Mouse (Mus musculus): ENCODE data around the gene Maml2.

GRCm38 (mm10) chr9:13320800-13321364 is 23.1 kb downstream of the Maml2 start:
- TF ChIP-seq CTCF (IDR thresholded peaks at IDR 0.05; ENCODE audit: low read depth) (no peak), EP300 (optimal IDR thresholded peaks at IDR 0.05) (no peak)

Measured in stomach, postnatal 0 days (tissue).